Mouse (Mus musculus): ENCODE measurements at regions not wholly inside any gene's neighbourhood (a gene's known extent, or its start where the extent isn't known, plus 50 kb on each side); places are given as distances from the start of the nearest gene placed in this dataset.

- peaks cover 8% of the 10 kb centered on the region; the same call in 1 of the 2 replicates for H3K4me1 ChIP-seq
- H3K4me3 ChIP-seq (replicated peaks) = no peak overlapping the region
- H3K4me2 ChIP-seq = peak overlapping the region; percentile 19; the same call in 1 of the 2 replicates
- ATAC-seq (ENCODE audit: low FRiP score) = no peak; the same call in 1 of the 2 replicates
- H3K27me3 ChIP-seq (replicated peaks) = no peaks in the 10 kb centered on the region
- 0 out of 2 replicates have a peak, but pooled peaks cover 7% of the 10 kb centered on the region for H3K9me3 ChIP-seq (replicated peaks)
- WGBS = 42% methylated on average over 8 of the region's 8 CpGs
- no peak overlapping the region for H3K27ac ChIP-seq (replicated peaks)
- no peak overlapping the region for H3K9ac ChIP-seq (replicated peaks)
- H3K36me3 ChIP-seq = no peaks in the 10 kb centered on the region
Observed at GRCm38 (mm10) chr10:17395495-17396224, 327.4 kb upstream of the Cited2 start.

GRCm38 (mm10) chr10:17403899-17404298 lies 319.1 kb upstream of the Cited2 start:
- Histone ChIP-seq H3K27ac (replicated peaks) (no peak overlapping the region), H3K36me3 (no peaks in the 10 kb centered on the region), H3K4me1 (no peaks in the 10 kb centered on the region), H3K9ac (replicated peaks) (no peak overlapping the region), H3K4me2 (no peak overlapping the region), H3K4me3 (replicated peaks) (no peak overlapping the region), H3K27me3 (replicated peaks) (no peaks in the 10 kb centered on the region), H3K9me3 (replicated peaks) (no peaks in the 10 kb centered on the region)
- no peak for ATAC-seq (ENCODE audit: low FRiP score)

- 59% methylated on average over 2 of the region's 2 CpGs for WGBS
- no peaks in the 10 kb centered on the region for H3K27me3 ChIP-seq (replicated peaks)
- no peaks in the 10 kb centered on the region for H3K36me3 ChIP-seq
- H3K27ac ChIP-seq (replicated peaks) = no peak overlapping the region
- no peak overlapping the region for H3K4me3 ChIP-seq (replicated peaks)
- no peak overlapping the region for H3K9ac ChIP-seq (replicated peaks)
- H3K4me2 ChIP-seq = no peak overlapping the region
- no peak for ATAC-seq (ENCODE audit: low FRiP score)
- H3K4me1 ChIP-seq = no peaks in the 10 kb centered on the region
- no peaks in the 10 kb centered on the region for H3K9me3 ChIP-seq (replicated peaks)
Observed at GRCm38 (mm10) chr10:17407854-17408606, 315.0 kb upstream of the Cited2 start.

- Histone ChIP-seq H3K4me3 (replicated peaks) (no peak overlapping the region), H3K27me3 (replicated peaks) (no peaks in the 10 kb centered on the region), H3K9ac (replicated peaks) (no peak overlapping the region), H3K27ac (replicated peaks) (no peak overlapping the region), H3K9me3 (replicated peaks) (no peaks in the 10 kb centered on the region), H3K36me3 (no peaks in the 10 kb centered on the region), H3K4me2 (no peak overlapping the region), H3K4me1 (no peaks in the 10 kb centered on the region)
- no peak for ATAC-seq (ENCODE audit: low FRiP score)
- 89% methylated on average over 1 of the region's 1 CpGs for WGBS
Observed at GRCm38 (mm10) chr10:17408781-17409180, 314.2 kb upstream of the Cited2 start.

GRCm38 (mm10) chr10:17411300-17411987 lies 311.6 kb upstream of the Cited2 start:
- H3K9me3 ChIP-seq (replicated peaks) = no peaks in the 10 kb centered on the region
- H3K27me3 ChIP-seq (replicated peaks) = no peaks in the 10 kb centered on the region
- no peak for ATAC-seq (ENCODE audit: low FRiP score)
- H3K4me1 ChIP-seq = no peaks in the 10 kb centered on the region
- H3K4me3 ChIP-seq (replicated peaks) = no peak overlapping the region
- no peaks in the 10 kb centered on the region for H3K36me3 ChIP-seq
- H3K9ac ChIP-seq (replicated peaks) = no peak overlapping the region
- H3K4me2 ChIP-seq = no peak overlapping the region
- H3K27ac ChIP-seq (replicated peaks) = no peak overlapping the region
- WGBS = 35% methylated on average over 4 of the region's 4 CpGs

- Histone ChIP-seq H3K4me2 (no peak overlapping the region), H3K4me1 (no peaks in the 10 kb centered on the region), H3K9me3 (replicated peaks) (no peaks in the 10 kb centered on the region), H3K36me3 (no peaks in the 10 kb centered on the region), H3K4me3 (replicated peaks) (no peak overlapping the region), H3K27ac (replicated peaks) (no peak overlapping the region), H3K27me3 (replicated peaks) (no peaks in the 10 kb centered on the region), H3K9ac (replicated peaks) (no peak overlapping the region)
- 95% methylated on average over 3 of the region's 3 CpGs for WGBS
- no peak for ATAC-seq (ENCODE audit: low FRiP score)
Observed at GRCm38 (mm10) chr10:17415112-17415511, 307.9 kb upstream of the Cited2 start.

GRCm38 (mm10) chr10:17416121-17416520 lies 306.9 kb upstream of the Cited2 start:
- Histone ChIP-seq H3K27me3 (replicated peaks) (no peaks in the 10 kb centered on the region), H3K9ac (replicated peaks) (no peak overlapping the region), H3K4me3 (replicated peaks) (no peak overlapping the region), H3K4me2 (no peak overlapping the region), H3K36me3 (no peaks in the 10 kb centered on the region), H3K9me3 (replicated peaks) (no peaks in the 10 kb centered on the region), H3K4me1 (no peaks in the 10 kb centered on the region), H3K27ac (replicated peaks) (no peak overlapping the region)
- ATAC-seq (ENCODE audit: low FRiP score) = no peak
- 47% methylated on average over 1 of the region's 1 CpGs for WGBS

- no peak overlapping the region for H3K27ac ChIP-seq (replicated peaks)
- WGBS = 89% methylated on average over 1 of the region's 1 CpGs
- H3K4me2 ChIP-seq = no peak overlapping the region
- ATAC-seq (ENCODE audit: low FRiP score) = no peak
- H3K27me3 ChIP-seq (replicated peaks) = no peaks in the 10 kb centered on the region
- no peaks in the 10 kb centered on the region for H3K36me3 ChIP-seq
- H3K9me3 ChIP-seq (replicated peaks) = no peaks in the 10 kb centered on the region
- no peaks in the 10 kb centered on the region for H3K4me1 ChIP-seq
- no peak overlapping the region for H3K9ac ChIP-seq (replicated peaks)
- no peak overlapping the region for H3K4me3 ChIP-seq (replicated peaks)
Observed at GRCm38 (mm10) chr10:17417394-17417793, 305.6 kb upstream of the Cited2 start.

GRCm38 (mm10) chr10:17418227-17418685 lies 304.8 kb upstream of the Cited2 start:
- Histone ChIP-seq H3K27ac (replicated peaks) (no peak overlapping the region), H3K27me3 (replicated peaks) (no peaks in the 10 kb centered on the region), H3K36me3 (no peaks in the 10 kb centered on the region), H3K9ac (replicated peaks) (no peak overlapping the region), H3K4me2 (no peak overlapping the region), H3K9me3 (replicated peaks) (no peaks in the 10 kb centered on the region), H3K4me3 (replicated peaks) (no peak overlapping the region), H3K4me1 (no peaks in the 10 kb centered on the region)
- ATAC-seq (ENCODE audit: low FRiP score) = no peak
- WGBS = 71% methylated on average over 7 of the region's 7 CpGs

GRCm38 (mm10) chr10:17423584-17424278 lies 299.3 kb upstream of the Cited2 start:
- no peak overlapping the region for H3K4me2 ChIP-seq
- no peak overlapping the region for H3K9ac ChIP-seq (replicated peaks)
- no peaks in the 10 kb centered on the region for H3K4me1 ChIP-seq
- no peaks in the 10 kb centered on the region for H3K27me3 ChIP-seq (replicated peaks)
- no peak overlapping the region for H3K4me3 ChIP-seq (replicated peaks)
- no peak for ATAC-seq (ENCODE audit: low FRiP score)
- H3K36me3 ChIP-seq = no peaks in the 10 kb centered on the region
- H3K9me3 ChIP-seq (replicated peaks) = no peaks in the 10 kb centered on the region
- no peak overlapping the region for H3K27ac ChIP-seq (replicated peaks)
- 62% methylated on average over 4 of the region's 4 CpGs for whole genome bisulfite sequencing

GRCm38 (mm10) chr10:17426197-17426596 lies 296.8 kb upstream of the Cited2 start:
- no peak for ATAC-seq (ENCODE audit: low FRiP score)
- Histone ChIP-seq H3K4me2 (no peak overlapping the region), H3K9ac (replicated peaks) (no peak overlapping the region), H3K27ac (replicated peaks) (no peak overlapping the region), H3K4me1 (no peaks in the 10 kb centered on the region), H3K27me3 (replicated peaks) (no peaks in the 10 kb centered on the region), H3K36me3 (no peaks in the 10 kb centered on the region), H3K9me3 (replicated peaks) (no peaks in the 10 kb centered on the region), H3K4me3 (replicated peaks) (no peak overlapping the region)
- 86% methylated on average over 3 of the region's 3 CpGs for WGBS

Measured in neural tube, embryonic 15.5 days (tissue).